Mouse (Mus musculus) embryo, embryonic 10.5 days (tissue): Measurements from ENCODE around the gene Rab6b.
A peak's percentile ranks its signal among the peaks of the same experiment; 100 is the strongest.

Source experiments
- DNase-seq: peaks from one replicate; pipeline ENCODE4 v3.0.0-alpha.2; 2015; ENCODE audit warnings: low spot score

Rab6b gene

DNA sequence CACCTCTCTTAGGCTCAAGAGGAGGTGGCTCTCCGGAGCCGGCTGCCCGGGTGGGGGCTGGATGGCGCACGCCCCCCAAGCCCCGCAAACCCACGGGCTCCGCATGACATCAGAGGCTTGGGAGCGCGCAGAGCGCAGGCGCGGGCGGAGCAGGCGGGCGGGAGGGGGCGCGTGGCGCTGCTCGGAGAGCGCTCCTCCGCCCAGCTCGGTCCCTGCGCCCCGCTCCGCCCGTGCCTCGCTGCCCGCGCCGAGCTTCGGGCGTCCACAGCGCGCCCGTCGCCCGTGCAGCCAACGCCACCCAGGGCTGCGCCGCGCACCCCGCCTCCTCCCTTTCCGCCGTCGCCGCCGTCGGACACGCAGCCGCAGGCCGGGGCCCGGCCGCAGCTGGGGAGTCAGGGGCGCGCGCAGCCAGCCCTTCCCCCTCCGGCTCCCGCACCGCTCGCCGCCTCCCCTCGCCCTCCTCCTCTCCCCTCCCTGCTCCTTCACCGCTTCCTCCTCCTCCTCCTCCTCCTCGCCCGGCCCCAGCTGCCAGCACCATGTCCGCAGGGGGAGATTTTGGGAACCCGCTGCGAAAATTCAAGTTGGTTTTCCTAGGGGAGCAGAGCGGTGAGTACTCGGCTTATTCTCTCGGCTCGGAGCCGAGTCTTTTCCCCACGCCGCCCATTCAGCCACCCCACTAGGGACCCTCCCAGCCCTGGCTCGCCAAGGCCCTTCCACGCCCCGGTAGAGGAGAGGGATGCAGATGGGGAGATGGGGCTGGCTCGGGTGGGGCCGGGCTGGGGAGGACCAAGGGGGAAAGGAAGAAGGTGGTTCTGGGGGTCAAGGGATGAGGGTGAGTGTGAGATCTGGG lies at the start of gene Rab6b:
Gene Rab6b, plus strand, starts transcription at position 167 of the 850 bp plus-strand sequence.
- peak; percentile 71 for DNase-seq

DNA sequence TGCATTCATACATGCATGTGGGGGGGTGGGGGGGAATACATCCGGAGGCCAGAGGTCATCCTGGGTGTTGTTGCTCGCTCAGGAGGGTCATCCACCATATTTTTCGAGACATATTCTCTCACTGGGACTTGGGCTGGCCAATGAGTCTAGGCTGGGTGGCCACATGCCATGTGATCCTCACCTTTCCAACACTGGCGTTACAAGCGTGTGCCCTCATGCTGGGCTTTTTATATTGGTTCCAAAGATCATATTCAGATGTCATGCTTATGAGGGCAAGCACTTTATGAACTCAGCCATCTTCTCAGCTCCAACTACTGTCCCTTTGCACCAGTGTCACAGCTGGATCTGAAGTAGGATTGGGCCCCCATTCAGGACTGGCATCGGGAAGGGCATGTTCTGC lies 48.0 kb upstream of the Rab6b start:
- no peak for DNase-seq

- no peak for DNase-seq
These were observed 44.7 kb upstream of the Rab6b start for GRCm38 (mm10) chr9:103066845-103067244.

DNA sequence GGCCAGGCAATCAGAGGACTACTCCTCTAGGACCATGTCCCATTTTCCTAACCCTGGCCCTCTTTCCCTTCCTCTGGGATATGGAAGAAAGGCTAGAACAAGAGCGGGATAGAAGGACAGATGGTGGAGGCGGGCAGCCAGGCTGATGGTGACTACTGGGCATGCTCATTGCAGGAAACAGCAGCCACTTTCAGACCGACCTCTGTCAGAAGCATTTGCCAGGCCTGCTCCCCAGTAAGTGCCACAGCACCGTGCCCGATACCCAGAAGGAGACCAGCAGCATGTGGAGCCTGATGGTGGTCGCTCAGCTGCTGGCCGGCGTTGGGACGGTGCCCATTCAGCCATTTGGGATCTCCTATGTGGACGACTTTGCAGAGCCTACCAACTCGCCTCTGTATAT lies 43.9 kb upstream of the Rab6b start:
- DNase-seq = no peak

DNA sequence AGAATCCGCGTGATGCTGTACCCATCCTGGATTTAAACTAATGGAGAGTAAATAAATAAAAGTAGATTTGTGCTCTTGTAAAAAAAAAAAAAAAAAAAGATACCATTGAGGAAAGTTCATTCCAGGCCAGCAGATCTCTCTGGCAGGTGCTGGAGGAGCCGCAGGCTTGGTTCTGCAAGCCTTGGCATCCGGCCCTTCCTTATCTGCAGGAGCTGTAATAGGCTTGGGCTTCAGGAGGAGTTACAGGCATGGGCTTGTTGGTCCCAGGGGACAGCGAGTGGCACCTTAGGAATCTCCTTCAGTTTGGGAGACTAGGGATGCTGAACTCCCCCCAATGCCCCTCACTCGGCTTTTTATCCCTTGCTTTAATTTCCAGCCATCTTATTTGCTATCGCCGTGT lies 42.8 kb upstream of the Rab6b start:
- DNase-seq = no peak

DNA sequence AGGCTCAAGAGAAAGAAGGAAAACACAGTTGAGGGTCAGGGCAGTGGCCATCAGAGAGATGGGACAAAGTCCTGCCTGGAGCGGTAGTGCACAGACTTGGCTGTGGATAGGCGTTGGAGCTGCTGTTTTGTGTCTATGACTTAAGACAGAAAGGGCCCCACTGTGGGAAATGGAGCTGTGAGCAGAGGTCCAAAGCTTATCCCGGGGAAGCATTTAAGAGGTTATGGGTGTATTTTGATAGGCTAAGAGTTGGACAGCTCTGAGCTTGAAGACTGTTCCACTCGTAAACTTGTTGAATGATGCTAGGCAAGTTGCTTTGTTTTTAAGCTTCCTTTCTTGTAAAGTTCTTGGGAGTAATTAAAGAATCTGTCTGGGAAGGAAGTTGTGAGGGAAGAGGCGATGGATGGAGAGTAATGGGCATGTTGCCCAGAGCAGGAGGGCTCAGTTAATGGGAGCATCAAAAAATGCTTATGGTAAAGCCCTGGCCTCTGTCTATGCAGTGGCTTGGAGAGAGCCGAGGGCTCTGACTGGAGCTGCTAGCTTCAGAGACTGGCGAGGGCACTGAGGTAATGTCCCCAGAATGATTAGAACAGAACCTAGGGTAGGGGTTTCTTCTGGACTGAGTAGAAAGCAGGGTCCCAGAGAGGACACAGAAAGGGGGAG lies 39.9 kb upstream of the Rab6b start:
- no peak for DNase-seq

GRCm38 (mm10) chr9:103072204-103072599 lies 39.4 kb upstream of the Rab6b start:
- DNase-seq = no peak

DNA sequence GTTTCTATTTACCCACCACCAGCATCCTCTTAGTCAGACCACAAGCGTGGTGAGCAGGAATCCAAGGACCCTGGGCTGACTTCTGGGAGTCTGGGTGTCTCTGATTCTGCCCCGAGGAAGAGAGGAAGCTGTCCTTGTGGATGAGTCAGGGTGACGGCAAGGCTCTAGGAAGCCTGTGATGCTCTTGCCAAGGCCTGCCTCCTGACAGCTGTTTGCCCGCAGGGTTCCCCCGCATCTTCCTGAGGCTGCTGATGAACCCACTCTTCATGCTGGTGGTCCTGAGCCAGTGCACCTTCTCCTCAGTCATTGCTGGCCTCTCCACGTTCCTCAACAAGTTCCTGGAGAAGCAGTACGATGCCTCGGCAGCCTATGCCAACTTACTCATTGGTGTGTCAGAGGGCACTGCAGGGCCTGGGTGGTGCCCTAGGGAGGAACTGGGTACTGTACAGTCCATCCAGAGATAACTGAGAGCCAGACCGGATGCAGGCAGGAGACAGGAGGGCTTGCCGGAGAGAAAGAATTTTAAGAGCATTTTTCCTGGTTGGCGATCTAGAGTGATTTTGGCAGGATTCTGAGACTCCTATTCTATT lies 38.6 kb upstream of the Rab6b start:
- DNase-seq = no peak

DNA sequence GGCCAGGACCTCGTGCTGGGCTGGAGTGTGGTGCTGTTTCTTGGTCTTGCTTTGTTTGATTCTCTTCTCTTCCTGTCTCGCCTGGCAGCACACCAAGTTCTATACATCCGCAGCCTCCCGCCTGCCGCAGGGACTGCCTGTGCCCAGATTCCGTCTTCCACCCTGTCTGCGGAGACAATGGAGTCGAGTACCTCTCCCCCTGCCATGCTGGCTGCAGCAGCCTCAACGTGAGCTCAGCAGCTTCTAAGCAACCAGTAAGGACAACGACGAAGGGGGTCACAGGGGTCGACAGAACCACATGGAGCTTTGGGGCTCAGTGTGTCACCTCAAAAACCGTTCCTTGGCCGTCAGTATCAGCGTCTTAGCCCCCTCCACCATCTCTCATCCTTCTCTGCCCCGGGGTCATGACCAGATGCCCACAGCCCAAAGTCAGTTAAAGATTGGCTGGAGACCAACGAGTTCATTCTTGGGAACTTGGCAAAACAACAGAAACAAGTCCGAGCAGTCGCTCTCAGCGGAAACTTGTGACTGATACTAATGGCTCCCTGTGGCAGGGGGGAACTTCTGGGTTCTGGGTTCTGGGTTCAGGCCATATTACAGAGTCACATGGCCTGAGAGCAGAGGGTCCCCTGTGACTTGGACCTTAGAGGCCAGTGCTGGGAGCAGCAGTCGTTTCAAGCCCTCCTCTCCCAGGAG lies 34.6 kb upstream of the Rab6b start:
- DNase-seq = no peak

GRCm38 (mm10) chr9:103078194-103078691 lies 33.3 kb upstream of the Rab6b start:
- DNase-seq = no peak

DNA sequence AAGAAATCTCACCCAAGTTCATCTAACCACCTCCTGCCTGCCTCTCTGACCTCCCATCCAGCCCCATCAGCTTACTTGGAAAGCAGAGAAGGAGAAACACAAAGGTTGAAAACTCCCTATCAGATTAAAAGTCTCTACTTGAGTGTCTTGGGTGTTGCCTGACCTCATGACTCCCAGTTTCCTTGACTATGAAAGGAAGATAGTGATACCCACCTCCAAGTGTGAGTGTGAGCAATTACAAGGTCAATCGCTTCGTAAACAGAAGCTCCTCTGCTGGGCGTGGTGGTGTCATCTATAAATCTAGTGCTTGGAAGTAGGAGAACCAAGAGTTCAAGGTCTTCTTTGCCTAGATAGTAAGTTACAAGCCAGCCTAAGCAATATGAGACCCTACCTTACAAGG lies 31.4 kb upstream of the Rab6b start:
- no peak for DNase-seq

GRCm38 (mm10) chr9:103082246-103082975 lies 29.2 kb upstream of the Rab6b start:
- DNase-seq = no peak

DNA sequence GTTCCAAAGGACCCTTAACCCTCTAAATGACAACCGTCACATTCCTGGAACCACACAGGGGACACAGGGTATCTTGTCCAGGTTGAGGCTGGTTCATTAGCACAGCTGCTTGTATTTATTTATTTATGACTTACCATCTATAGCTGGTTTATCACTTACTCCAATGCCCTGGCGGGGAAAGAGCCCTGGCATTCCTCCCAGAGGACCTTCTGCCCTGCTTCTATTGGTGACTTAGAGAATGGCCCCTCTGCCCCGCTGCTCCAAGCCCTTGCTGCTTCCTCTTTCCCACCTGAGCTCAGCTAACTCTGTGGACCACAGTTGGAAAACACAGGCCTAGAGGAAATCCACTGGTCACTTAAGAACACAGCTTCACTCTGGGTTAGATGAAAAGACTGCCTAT lies 28.2 kb upstream of the Rab6b start:
- DNase-seq = no peak

DNA sequence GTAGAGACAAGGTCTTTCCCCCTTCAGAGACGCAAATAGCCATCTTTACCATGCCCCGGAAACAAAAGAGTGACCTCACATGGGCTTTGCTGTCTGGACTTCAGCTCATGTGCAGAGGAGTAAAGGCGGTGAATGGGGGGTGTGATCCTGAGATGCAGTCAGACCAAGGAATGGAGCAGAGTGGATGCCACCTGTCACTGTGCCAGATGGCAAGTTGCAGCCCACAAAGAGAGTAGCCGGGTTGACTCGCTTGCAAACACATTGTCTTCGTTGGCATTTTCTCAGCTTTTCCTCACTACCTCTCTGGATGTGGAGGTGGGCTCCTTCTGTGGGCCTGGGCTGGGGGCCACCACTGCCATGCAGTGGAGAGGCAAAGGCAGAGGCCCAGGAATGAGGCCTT lies 24.9 kb upstream of the Rab6b start:
- no peak for DNase-seq

GRCm38 (mm10) chr9:103087301-103087700 lies 24.3 kb upstream of the Rab6b start:
- DNase-seq = no peak

- DNase-seq = no peak
These were observed 22.9 kb upstream of the Rab6b start for GRCm38 (mm10) chr9:103088661-103089060.

DNA sequence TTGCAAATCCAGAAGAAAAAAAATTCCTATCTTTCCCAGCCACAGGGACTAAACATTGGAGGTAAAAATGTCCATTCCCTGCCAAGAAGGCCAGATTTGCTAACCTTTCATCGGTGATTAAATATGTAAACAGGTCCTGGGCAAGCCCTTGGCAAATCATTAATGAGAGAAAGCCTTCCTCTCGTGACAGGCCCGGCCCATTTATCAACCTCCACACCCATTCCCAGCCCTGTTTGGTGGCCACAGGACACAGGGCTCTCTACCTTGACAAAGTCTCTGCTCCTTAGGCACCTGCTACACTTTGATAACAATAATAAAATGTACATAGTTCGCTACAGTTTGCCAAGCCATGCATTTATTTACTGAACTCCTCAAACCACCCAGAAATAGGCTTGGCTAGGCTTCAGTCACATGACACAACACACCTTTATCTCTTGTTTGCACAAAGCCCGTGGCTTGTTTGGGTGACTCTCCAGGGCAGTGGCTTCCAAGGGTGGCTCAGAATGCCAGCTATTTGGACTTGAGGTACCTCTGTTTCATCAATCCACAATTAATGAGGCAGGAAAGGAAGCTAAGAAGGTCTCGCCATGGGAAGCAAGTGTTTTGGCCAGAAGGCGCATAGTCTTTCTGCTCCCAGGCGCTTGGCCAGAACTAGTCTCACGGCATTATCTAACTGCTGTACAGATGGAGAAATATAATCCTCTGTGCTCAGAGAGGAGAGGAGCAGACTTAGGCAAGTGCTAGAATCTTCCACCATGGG lies 21.3 kb upstream of the Rab6b start:
- no peak for DNase-seq

- DNase-seq = no peak
These were observed 20.3 kb upstream of the Rab6b start for GRCm38 (mm10) chr9:103091039-103091883.

DNA sequence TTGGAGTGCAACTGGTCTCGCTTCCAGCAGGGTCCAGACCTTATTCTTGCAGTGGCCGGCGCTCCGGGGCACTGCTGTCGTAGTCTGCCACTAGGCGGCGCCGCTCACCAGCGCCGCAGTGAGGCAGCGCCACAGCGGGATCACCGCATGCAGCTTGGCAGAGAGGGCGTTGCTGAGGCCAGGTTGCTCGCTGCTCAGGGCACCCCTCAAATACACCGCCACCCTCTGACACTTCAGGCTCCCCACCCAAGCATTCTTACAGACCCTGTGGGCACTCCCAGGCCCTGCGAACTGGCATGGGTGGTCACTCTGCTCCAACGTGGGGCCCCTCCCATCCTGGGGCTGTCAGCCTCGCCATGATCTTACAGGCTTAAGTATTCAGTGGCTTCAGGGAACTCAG lies 19.3 kb upstream of the Rab6b start:
- DNase-seq = peak; percentile 90

GRCm38 (mm10) chr9:103093681-103094080 lies 17.9 kb upstream of the Rab6b start:
- DNase-seq = no peak
